Mouse (Mus musculus) midbrain, embryonic 16.5 days (tissue): ENCODE measurements at regions not wholly inside any gene's neighbourhood (a gene's known extent, or its start where the extent isn't known, plus 50 kb on each side); places are given as distances from the start of the nearest gene placed in this dataset.
A peak's percentile ranks its signal among the peaks of the same experiment; 100 is the strongest.

Experiments used
- ATAC-seq: fragments of 200-750 bp; cut with Nextera tagmentation; 2 replicates; pipeline ENCODE4 v1.8.0; 2017; ENCODE audit warnings: moderate TSS enrichment
- H3K27ac ChIP-seq: fragments of 300-500 bp; sonication (generic); 2 replicates; pipeline ENCODE4 v1.5.1; 2014; ENCODE audit warnings: mild to moderate bottlenecking, low read length, mixed read lengths
- H3K27me3 ChIP-seq: fragments of 300-500 bp; sonication (generic); 2 replicates; pipeline ENCODE4 v1.6.1; 2014; ENCODE audit warnings: low read depth, low read length, mixed read lengths; ENCODE audit not compliant: control insufficient read depth, insufficient read depth
- H3K36me3 ChIP-seq: fragments of 300-500 bp; sonication (generic); 2 replicates; pipeline ENCODE4 v1.6.1; 2014; ENCODE audit warnings: mild to moderate bottlenecking, low read length, moderate library complexity, mixed read lengths; ENCODE audit not compliant: control insufficient read depth, insufficient read depth
- H3K4me1 ChIP-seq: fragments of 300-500 bp; sonication (generic); 2 replicates; pipeline ENCODE4 v1.6.1; 2014; ENCODE audit warnings: mild to moderate bottlenecking, low read length, mixed read lengths; ENCODE audit not compliant: control insufficient read depth, insufficient read depth
- H3K4me2 ChIP-seq: fragments of 300-500 bp; sonication (generic); 2 replicates; pipeline ENCODE4 v1.6.1; 2014; ENCODE audit warnings: mild to moderate bottlenecking, low read length, mixed read lengths
- H3K4me3 ChIP-seq: fragments of 300-500 bp; sonication (generic); 2 replicates; pipeline ENCODE4 v1.5.1; 2014; ENCODE audit warnings: low read depth, mild to moderate bottlenecking, low read length, moderate library complexity, mixed read lengths
- H3K9ac ChIP-seq: fragments of 300-500 bp; sonication (generic); 2 replicates; pipeline ENCODE4 v1.6.1; 2014; ENCODE audit warnings: low read depth, low read length, mixed read lengths
- H3K9me3 ChIP-seq: fragments of 300-500 bp; sonication (generic); replicated peaks from 2 replicates; pipeline ENCODE4 v1.6.1; 2014; ENCODE audit warnings: mild to moderate bottlenecking, low read length, mixed read lengths; ENCODE audit not compliant: control insufficient read depth, poor library complexity, severe bottlenecking
- WGBS: fragments of 180-500 bp; shearing (Covaris S2); extraction: QIAGEN DNeasy Blood & Tissue Kit; methylation state at CpG from one replicate; pipeline ENCODE4 v1.1.7; 2014; 5-methylcytosine and 5-hydroxymethylcytosine counted together

- no peaks in the 10 kb centered on the region for H3K36me3 ChIP-seq
- H3K27ac ChIP-seq, result peak overlapping the region; percentile 74
Observed at GRCm38 (mm10) chr4:99459436-99459835, 163.7 kb downstream of the Gm12689 start.

DNA sequence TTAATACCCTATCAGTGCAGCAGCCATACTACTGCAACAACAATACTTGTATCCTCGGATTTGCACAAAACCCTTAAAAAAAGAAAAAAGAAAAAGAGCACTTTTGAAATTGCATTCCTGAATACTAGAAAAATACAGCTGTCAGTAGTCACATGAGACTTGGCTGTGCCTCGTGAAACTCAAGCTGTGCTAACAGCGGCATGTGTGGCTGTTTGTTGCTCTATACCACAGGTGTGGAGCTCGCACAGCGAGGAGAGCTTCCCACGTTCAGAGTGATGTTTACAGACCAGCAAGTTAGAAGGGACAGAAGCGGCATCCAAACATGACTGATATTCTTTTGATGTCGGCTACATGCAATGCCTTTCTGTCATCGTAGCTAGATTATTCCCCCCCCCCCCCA lies 169.8 kb downstream of the Gm12689 start:
- no peaks in the 10 kb centered on the region; the same call in 1 of the 2 replicates for H3K27me3 ChIP-seq
- no peak overlapping the region for H3K4me2 ChIP-seq
- H3K9me3 ChIP-seq, result no peaks in the 10 kb centered on the region
- H3K27ac ChIP-seq, result no peak overlapping the region
- H3K9ac ChIP-seq, result no peak overlapping the region
- ATAC-seq, result no peak
- 73% methylated on average over 9 of the region's 9 CpGs for WGBS
- H3K4me3 ChIP-seq, result no peak overlapping the region
- no peaks in the 10 kb centered on the region for H3K36me3 ChIP-seq
- 0 out of 2 replicates have a peak, but pooled peaks cover 2% of the 10 kb centered on the region for H3K4me1 ChIP-seq

More at GRCm38 (mm10) chr4:99459436-99459835, 163.7 kb downstream of the Gm12689 start:
- H3K4me2 ChIP-seq, result peak overlapping the region; percentile 50
- ATAC-seq, result peak; percentile 96
- no peaks in the 10 kb centered on the region for H3K9me3 ChIP-seq
- 1% methylated on average over 14 of the region's 14 CpGs for WGBS
- peak overlapping the region; percentile 12; the same call in 1 of the 2 replicates for H3K4me3 ChIP-seq
- peak overlapping the region; percentile 48; the same call in 1 of the 2 replicates for H3K9ac ChIP-seq
- H3K27me3 ChIP-seq, result peaks cover 3% of the 10 kb centered on the region
- H3K4me1 ChIP-seq, result peaks cover 14% of the 10 kb centered on the region

GRCm38 (mm10) chr4:99475701-99476218 lies 180.1 kb downstream of the Gm12689 start:
- H3K4me1 ChIP-seq, result peaks cover 6% of the 10 kb centered on the region; the same call in 1 of the 2 replicates
- H3K36me3 ChIP-seq, result no peaks in the 10 kb centered on the region
- no peaks in the 10 kb centered on the region for H3K27me3 ChIP-seq
- no peak overlapping the region for H3K4me2 ChIP-seq
- H3K4me3 ChIP-seq, result no peak overlapping the region
- ATAC-seq, result 0 out of 2 replicates have a peak, but pooled peaks have one; percentile 32
- no peaks in the 10 kb centered on the region for H3K9me3 ChIP-seq
- no peak overlapping the region for H3K27ac ChIP-seq
- WGBS, result 19% methylated on average over 11 of the region's 11 CpGs
- H3K9ac ChIP-seq, result no peak overlapping the region

GRCm38 (mm10) chr4:99484271-99484670 lies 171.8 kb upstream of the Foxd3 start:
- Histone ChIP-seq H3K4me1 (no peaks in the 10 kb centered on the region), H3K9ac (no peak overlapping the region), H3K4me2 (no peak overlapping the region), H3K9me3 (no peaks in the 10 kb centered on the region), H3K4me3 (no peak overlapping the region), H3K27me3 (no peaks in the 10 kb centered on the region), H3K36me3 (no peaks in the 10 kb centered on the region), H3K27ac (no peak overlapping the region)
- 64% methylated on average over 4 of the region's 4 CpGs for WGBS
- ATAC-seq, result no peak

- Histone ChIP-seq H3K4me1 (no peaks in the 10 kb centered on the region), H3K4me3 (no peak overlapping the region)
- no peak for ATAC-seq
Observed at GRCm38 (mm10) chr4:99491536-99492514, 164.3 kb upstream of the Foxd3 start.

GRCm38 (mm10) chr4:99503221-99503744 lies 152.8 kb upstream of the Foxd3 start:
- no peaks in the 10 kb centered on the region for H3K27me3 ChIP-seq

More at GRCm38 (mm10) chr4:99491536-99492514, 164.3 kb upstream of the Foxd3 start:
- no peak overlapping the region for H3K4me2 ChIP-seq
- no peaks in the 10 kb centered on the region for H3K9me3 ChIP-seq
- no peak overlapping the region for H3K9ac ChIP-seq
- H3K36me3 ChIP-seq, result no peaks in the 10 kb centered on the region
- H3K27me3 ChIP-seq, result no peaks in the 10 kb centered on the region
- H3K27ac ChIP-seq, result no peak overlapping the region
- WGBS, result 78% methylated on average over 12 of the region's 12 CpGs

DNA sequence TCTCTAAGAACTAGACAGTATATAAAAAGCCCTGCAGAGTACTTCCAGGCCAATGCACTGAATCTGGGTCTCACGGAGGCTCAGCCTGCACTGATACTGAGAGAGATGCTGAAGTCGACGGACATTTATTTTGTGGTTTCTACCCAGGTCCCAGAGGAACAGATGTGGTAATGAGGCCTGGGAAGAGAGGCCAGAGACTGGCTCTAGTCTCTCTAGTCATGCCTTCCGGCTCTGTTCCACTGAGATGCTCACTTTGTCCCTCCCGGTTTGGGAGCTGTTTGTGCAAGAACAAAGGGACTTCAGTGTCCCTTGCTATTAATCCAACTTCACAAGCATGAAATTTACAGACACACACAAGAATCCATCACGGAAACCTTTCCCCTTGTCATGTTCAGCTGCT lies 144.1 kb upstream of the Foxd3 start:
- Histone ChIP-seq H3K4me1 (no peaks in the 10 kb centered on the region; the same call in 1 of the 2 replicates), H3K27me3 (no peaks in the 10 kb centered on the region), H3K36me3 (no peaks in the 10 kb centered on the region), H3K27ac (no peak overlapping the region), H3K9me3 (0 out of 2 replicates have a peak, but pooled peaks cover 3% of the 10 kb centered on the region), H3K4me3 (no peak overlapping the region), H3K4me2 (no peak overlapping the region), H3K9ac (no peak overlapping the region)
- ATAC-seq, result no peak
- WGBS, result 26% methylated on average over 6 of the region's 6 CpGs

More at GRCm38 (mm10) chr4:99503221-99503744, 152.8 kb upstream of the Foxd3 start:
- H3K27ac ChIP-seq, result no peak overlapping the region
- no peaks in the 10 kb centered on the region for H3K9me3 ChIP-seq
- no peak overlapping the region for H3K9ac ChIP-seq
- no peak overlapping the region for H3K4me2 ChIP-seq
- H3K36me3 ChIP-seq, result no peaks in the 10 kb centered on the region
- ATAC-seq, result no peak
- no peaks in the 10 kb centered on the region for H3K4me1 ChIP-seq
- no peak overlapping the region for H3K4me3 ChIP-seq
- WGBS, result 59% methylated on average over 10 of the region's 10 CpGs

DNA sequence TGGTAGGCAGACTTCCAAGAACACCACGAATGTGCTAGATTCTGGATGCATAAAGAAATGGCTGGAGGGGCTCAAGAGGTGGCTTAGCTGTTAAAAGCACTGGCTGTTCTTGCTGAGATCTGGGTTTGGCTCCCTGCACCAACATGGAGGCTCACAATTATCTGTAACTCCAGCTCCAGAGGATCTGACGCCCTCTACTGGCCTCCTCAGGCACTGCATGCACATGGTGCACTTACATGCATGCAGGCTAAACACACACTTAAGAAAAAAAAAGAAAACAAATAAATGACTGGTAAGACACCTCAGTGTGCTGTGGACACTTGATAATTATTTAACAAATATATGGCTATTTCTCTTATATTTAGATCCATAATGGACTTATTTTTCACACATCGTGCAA lies 139.2 kb upstream of the Foxd3 start:
- ATAC-seq, result no peak
- WGBS, result 86% methylated on average over 3 of the region's 3 CpGs
- Histone ChIP-seq H3K9me3 (no peaks in the 10 kb centered on the region), H3K36me3 (no peaks in the 10 kb centered on the region), H3K27me3 (no peaks in the 10 kb centered on the region), H3K4me1 (no peaks in the 10 kb centered on the region; the same call in 1 of the 2 replicates), H3K4me3 (no peak overlapping the region), H3K4me2 (no peak overlapping the region), H3K27ac (no peak overlapping the region), H3K9ac (no peak overlapping the region)
